Mouse (Mus musculus): ENCODE measurements around the gene Fat1.

The Fat1 gene

DNA sequence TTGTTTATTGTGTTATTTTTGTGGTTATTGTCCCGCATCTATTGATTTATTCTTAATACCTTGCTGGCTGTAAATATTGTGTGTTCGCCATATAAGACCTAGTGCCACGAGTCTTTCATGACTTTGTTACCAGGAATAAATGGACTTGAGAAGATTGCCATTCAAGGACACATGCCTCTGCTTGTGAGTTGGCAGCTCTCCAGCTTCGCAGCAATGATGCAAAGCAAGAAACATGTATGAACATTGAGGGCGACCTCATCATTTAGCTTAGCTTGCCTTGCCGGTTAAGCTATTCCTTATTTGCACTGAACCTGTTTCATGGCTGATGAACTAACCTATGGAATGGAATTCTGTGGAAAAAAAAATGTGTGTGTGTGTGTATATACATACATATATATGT, 26.2 kb downstream of the Fat1 start:
- no peak for DNase-seq (ENCODE audit: low read depth)

DNA sequence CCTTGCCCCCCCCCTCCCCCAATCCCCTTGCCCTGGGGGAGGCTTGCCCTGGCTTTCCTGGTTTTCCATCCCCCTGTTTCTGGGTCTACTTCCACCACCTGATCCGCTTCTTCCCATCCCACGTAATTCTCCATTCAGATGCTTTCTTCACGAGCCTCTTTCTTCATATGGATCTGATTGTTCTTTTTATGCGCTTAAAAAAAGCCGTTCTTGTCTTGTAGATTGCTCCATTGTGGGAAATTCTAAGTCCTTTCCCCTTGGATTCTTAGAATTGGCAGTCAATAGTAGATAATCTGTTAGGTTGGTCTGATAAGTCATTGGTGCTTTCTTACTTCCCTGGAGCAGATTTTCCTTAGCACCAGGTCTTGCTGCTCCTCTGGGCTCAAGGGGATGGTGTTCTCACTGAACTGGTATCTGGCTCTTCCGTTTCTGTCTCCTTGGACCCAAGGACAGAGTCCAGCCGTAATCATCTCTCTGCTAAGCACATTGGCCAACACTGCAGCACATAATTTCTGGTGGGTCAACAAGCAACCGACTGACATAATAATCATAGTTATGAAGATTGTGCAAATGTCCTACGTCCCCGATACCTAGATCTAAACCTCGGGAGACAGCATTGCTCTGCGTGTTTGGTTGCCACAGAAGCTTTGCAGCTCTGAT, 27.5 kb downstream of the Fat1 start:
- no peak for DNase-seq (ENCODE audit: low read depth)

DNA sequence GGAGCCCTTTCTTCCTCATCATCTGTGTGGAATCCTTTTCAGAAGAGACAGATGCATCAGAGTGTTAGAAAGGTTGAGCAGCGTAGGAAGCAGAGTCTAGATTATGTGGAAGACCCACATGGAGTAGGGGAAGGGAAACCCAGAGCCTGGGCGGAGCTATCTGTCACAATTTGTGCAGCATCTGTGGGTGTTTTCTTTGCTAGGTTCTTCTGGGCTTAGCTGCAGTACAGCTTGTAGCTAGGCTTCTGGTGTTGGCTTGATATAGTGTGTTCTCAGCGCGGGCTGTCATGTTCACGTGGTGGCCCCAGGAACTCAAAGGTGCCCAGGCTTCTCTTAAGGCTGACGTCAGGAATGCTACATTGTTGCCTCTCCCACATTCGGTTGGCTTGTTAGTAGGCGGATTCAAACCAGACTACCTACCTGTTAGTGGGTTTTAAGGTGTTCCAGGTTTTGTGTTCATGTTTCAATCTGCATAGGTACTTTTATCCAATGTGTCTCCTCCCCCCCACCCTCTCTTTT, 32.3 kb downstream of the Fat1 start:
- no peak for DNase-seq (ENCODE audit: low read depth)

DNA sequence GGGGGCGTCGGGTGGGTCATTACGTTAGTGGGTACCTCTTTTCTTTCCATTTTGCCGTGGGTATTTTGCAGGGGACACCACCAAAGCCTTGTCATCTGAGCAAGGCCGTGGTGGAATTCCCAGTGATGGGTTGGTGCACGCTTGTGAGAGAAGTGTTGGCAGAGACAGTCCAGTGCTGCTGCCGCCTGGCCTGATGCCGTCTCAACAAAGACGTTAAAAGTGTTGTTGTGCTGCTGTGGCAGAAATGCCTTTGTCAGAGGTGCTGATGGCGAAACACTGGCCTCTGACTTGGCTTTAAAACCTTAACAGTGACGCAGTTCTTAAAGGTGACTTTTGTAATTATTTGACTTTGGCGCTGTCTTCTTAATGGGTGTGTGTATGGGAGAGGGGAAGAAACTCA, 34.8 kb downstream of the Fat1 start:
- DNase-seq (ENCODE audit: low read depth): no peak

DNA sequence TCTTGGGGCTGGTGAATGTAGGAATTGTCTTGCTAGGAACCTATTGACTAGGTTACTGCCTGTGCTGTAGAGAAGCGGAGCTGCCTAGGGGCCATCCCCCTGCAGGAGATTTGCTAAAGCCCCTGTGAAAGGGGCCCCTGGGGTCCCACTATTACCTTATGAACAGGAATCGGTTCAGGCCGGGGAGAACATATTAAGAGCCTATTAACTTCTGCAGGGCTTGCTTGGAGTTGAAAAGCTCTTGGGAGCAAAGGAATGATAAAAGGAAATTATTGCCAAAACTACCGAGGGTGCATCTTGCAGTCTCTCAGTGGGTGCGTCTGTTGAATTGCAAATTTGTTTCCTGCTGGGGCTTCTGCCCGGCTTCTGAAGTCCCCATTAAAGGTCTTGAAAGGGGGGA, 36.1 kb downstream of the Fat1 start:
- no peak for DNase-seq (ENCODE audit: low read depth)

DNA sequence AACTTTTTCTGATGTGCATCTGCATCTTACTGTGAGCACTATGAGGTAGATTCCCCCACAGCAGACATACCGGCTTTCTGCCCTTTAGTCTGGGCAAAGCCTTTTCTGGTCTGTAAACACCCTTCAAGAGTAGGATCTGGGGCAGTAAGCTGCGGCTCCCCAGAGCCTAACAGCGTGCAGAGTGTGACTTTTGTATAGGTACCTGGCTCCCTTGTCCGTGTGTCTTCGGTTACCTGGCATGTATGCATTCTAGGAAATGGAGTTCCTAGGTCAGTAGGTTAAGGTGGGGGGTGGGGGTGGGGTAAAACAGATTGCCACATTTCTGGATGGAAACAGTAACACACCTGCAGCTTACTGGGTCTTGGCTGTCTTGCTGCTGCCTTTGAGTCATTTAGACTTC, 36.7 kb downstream of the Fat1 start:
- DNase-seq (ENCODE audit: low read depth): no peak

DNA sequence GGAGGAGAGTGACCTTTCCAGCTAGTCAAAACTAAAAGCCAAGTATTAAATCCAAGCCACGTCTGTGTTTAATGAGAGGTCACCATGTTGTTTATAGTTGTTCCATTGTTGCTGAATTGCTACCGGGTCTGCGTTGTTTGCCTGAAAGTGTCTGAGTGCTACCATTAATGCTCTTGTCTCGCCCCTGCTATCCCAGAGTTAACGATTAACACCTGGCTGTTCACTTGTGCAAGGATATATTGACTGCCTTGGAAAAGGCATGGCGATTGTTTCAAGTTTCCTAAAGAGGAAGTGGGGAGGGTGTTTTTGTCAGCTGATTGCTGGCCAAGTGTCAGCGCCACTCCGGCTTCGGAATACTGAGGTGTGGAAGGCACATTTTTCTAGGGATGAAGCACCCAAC, 39.9 kb downstream of the Fat1 start:
- no peak for DNase-seq (ENCODE audit: low read depth)

DNA sequence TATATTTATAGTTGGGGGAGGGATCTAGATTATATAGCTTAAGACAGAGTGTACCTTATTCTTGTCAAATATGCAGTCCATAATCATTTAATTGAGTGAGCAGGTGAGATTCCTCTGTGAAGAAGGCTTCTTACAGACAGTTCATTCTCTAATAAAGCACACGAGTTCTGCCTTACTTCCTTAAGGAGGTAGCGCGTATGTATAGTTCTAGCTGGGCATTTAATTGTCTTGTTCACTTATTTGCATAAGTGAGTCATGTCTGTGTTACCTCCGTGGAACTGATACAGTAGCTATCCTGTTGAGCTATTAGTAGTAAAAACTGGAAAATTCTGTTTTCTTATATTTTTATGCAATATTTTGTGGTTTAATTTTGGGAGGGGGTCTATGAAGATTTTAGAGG, 40.4 kb downstream of the Fat1 start:
- DNase-seq (ENCODE audit: low read depth): no peak

DNA sequence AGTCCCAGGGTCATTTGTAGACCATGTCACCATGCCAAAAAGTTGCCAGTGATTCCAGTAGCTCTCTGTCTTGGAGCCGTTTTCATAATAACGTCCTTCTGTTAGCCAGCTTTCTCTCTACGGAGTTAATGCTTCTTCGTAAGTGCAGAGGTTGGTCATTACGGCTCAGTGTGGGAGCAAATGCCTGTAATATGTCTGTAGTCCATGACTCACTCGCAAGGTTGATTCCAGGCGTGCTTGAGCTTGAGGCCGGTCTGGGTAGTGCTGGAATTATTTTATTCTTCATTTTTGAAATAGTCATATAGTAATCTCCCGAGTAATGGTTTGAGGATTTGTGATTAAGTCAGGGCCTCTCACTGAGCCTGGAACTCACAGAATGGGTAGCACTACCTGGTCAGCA, 43.4 kb downstream of the Fat1 start:
- DNase-seq (ENCODE audit: low read depth): no peak

DNA sequence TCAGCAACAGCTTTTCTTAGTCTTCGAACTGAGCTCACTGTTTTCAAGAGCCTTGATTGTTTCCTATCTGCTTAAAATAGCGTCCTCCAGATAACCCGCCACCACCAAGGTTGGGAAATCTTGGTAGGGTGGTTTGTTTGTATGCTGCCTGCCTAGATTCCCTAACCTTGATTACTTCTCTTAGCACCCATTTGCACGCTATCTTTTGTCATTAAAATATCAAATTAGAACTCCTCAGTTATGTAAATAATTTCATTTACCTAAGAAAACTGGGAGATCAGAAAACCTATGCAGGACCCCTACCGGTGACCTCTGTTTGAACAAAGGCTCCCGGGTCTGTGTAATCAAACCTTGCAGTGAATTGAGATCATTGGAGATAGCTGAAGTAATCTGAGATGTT, 44.0 kb downstream of the Fat1 start:
- no peak for DNase-seq (ENCODE audit: low read depth)

DNA sequence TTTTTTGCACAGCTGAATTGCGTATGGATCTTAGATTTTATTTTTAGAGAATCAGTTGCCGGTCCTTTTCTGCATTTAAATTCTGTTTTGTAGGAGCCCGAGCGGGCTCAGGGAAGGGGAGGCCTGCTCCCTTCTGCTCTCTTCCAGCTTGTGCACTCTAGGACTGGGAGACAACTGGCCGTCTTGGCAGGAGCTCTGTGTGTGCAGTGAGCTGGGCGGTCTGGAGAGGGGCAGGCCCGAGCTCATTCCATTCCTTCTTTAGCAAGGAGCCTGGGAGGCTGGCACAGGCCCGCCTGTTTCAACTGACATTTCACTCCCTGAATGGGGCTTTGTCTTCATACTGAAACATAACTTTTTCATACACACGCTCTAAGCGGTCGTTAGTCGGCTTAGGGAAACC, 44.8 kb downstream of the Fat1 start:
- DNase-seq (ENCODE audit: low read depth): no peak

DNA sequence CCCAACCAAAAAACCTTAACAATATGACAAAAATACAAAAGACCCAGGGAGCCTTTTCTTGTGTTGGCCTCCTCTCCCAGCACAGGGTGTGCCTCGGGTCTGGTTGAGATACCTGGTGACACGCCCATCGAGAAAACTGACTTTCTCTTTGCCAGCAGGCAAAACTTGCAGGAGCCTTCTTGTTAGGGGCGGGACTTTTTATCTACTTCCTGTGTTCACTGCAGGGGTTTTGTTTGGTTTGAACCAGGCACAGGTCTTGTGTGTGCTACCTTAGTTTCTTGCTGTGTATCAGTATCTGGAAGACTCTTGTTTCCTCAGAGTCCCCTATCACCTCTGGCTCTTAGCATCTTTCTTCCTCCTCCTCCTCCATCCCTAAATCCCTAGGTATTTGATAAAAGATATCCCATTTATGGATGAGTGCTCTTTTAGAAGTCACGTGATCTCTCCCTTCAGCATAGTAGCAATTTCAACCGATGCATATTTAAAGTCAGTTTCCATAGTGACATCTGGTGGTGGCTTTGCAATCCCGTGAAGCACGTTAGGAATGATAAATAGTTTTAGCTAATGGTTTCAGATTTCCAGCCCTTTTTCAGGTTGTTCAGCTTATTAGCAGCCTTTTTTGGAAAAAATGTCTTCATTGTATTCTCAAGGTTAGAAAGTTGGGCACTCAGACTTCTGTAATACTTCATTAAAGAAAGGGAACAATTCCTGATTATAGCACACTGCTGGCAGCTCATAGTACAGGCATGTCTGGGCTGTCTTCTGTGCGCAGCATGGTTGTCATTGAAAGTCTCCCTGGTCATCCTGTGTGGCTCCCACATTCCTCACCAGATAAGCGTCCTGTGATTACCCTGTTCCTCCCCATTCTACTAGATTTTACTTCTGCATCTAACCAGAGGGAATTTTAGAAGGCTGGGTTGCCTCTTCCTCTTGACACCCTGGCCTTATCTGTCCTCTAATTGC, 50.4 kb downstream of the Fat1 start:
- no peak for DNase-seq (ENCODE audit: low read depth)

DNA sequence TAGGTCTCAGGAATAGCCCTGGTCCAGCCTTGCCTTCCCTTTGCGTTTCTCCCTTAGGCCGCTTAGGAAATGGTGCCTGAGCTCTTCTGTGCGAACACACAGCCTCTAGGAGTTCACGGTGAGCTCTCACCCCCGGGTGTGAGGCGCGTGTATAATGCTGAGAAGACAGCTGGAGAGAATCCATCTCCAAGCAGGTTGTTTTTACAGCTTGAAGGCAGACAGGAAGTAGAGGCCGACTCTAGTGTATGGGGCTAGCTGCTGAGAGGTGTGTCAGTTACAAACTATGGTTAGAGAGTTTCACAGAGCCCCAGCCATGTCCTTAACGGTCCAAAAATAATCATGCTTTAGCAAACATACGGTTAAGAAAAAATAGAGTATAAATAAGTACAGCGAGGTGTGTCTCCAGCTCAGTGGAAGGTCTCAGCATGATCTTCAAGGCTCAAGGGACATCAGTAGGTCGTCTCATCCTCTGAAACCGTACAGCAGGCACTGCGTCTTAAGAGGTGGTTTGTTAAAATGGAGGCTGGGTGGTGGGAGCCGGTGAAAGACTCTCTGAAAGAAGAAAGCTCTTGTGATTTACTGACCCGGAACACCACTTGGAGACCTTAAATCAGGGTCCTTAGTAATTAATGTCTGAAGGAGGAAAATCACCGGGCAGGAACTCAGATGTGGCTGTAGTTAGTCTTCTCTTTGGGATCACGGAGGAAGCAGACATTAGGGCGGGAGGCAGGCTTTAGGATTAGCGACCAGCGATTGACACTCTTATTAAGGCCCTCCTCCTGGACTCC, 56.6 kb downstream of the Fat1 start:
- DNase-seq (ENCODE audit: low read depth): no peak

DNA sequence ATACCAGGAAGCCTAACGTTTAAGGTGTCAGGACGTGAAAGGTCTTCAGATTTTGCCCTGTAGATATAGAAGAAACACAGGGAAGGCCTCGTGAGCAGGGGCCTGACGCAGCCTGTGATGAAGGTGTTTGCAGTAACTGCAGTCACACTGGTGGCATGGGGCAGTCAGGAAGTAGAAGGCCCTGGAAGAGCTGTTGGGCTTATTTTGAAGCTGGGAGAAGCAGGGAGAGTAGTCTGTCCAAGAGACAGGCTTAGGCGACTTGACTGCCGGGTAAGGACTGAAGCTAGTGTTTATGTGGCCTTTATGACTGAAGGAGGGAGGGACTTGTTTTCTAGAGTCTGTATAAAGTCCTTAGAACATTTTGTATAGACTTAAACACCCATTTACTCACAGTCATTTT, 57.4 kb downstream of the Fat1 start:
- DNase-seq (ENCODE audit: low read depth): no peak

DNA sequence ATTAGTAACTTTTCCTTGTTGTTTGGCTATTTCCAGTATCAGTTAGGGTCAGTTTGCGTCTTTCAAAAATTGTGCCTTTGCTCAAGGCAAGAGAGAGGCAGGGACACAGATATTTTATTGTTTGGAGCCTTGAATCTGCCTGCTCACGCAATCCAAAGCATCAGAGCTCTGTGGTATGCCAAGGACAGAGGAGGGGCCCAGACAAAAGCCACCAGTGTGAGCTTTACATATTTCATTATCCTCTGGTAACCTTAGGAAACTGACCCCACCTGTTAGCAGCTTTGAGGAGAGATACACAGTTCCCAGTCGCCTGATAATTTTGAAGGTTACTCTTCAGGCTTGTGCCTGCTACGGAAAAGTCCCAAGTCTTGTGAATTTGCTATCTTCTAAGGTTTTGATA, 58.1 kb downstream of the Fat1 start:
- DNase-seq (ENCODE audit: low read depth): no peak

DNA sequence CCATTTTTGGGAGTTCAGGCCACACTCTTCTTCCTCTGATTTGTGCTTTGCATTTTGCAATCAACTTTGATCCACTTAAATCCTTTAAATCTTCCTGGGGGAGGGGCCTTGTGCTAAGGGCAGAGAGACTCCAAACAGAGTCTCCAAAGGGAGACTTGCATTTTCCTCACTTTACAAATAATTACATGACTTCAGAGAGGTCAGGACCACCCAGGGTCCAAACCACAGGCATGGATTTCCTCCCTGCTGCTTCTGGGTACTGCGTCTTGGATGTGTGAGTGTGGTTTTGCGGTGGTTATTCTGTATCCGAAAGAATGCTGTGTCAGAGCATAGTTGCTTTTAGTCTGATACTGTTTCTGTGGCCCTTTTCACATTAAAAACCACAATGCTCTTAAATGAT, 61.2 kb downstream of the Fat1 start:
- DNase-seq (ENCODE audit: low read depth): no peak

DNA sequence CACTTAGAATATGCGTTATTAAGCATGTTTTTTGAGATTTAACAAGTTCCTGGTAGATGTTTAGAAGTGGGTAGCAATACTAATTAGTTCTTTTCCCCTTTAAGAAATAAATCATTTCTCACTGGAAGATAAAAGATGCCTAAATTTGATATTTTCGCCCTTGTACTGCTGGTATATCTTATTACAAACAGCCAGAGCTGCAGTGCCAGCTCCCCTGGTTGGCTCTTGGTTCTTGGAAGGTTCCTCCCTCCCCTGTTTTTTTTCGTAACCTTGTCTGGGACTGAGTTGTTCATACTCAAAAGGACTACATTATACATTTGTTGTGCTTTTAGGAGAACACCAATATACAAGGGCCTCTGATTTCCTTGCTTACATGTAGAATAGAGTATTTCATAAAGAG, 62.1 kb downstream of the Fat1 start:
- DNase-seq (ENCODE audit: low read depth): no peak

DNA sequence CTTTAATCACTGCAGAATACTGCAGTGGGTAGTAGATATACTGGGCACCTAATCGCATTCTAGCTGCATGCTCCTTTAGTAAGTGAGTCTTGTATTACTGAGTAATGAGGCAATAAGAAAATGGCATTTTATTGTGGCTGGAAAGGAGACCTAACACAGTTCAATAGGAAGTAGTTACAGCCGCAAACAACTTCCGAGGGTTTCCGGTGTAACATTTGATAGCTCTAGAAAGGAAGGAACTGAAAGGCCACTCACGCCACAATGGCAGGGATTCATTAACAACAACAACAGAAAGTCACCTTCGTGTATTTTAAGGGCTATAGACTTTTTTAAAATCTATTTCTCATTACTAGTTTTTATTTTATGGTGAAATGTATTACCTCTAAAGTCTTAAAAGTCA, 62.6 kb downstream of the Fat1 start:
- DNase-seq (ENCODE audit: low read depth): no peak

DNA sequence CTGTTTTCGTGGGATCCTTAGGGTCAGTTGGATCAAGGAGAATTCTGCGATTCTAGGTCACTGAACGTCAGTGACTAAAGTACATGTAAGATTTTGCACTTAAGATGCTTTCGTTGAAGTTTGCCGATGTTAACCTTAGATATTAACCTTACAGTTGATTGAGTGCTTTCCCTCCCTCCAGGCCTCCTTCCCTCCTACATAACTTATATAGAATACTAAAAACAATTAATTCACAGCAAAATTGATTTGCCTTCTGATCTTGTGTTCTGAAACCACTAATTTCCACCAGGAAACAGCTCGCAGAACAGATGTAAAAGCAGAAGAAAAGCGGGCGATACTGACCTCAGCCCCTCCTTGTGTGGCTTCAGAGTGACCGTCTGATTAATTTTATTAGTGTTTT, 63.0 kb downstream of the Fat1 start:
- DNase-seq (ENCODE audit: low read depth): no peak

DNA sequence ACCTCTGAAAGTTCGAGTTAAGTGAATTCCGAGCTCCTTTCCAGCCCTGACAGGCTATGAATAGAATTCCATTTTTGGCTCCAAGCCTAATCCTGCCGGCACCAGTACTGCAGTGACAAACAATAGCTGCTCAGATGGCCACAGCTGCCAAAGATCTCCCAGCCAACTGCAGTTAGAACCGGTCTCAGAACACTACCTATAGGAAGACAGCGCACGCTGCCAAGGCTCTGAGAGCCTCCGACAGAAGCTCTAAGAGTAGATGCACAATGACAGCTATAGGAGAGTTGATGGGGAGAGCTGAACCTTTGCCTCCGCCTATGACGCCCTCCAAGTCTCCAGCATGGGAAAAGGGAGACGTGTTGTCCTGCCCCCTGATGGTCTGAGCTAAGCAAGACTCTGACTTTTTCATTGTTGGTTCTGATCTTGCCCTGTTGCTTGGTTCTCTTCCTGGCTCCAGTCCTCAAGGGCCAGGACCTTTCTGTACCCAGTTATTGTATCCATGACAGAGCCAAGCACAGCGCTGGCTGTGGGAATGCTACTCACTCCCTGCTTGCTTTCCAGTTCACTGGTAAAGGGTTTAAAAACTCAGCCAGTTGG, 63.5 kb downstream of the Fat1 start:
- no peak for DNase-seq (ENCODE audit: low read depth)

DNA sequence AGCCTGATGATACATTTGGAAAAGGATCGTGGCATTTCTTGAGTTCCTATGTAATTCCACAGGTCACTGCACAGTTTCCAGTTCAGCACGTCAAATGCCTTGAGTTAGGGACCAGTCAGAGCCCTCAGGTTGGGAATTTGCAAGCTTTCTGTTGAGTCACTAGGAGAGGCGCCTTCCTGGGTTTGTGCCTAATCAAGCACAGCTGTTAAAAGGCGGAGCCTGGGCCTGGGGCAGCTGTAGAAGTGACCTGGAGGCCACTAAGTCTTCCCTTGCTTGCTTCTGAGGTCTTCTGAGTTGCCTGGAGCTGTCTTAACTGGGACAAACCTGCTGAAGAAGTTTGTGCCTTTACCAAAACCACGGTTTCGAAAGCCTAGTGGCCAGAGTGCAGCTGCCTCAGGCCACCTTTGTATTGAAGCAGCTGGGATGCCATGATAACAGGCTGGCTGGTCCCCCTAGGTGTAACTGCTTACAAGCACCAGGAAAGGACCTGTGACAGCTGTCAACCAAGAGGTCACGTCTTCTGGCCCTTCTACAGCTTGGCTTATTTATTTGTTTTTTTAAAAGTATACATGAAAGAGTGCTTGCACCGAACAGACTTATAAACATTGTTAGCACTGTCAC, 66.4 kb downstream of the Fat1 start:
- DNase-seq (ENCODE audit: low read depth): no peak

DNA sequence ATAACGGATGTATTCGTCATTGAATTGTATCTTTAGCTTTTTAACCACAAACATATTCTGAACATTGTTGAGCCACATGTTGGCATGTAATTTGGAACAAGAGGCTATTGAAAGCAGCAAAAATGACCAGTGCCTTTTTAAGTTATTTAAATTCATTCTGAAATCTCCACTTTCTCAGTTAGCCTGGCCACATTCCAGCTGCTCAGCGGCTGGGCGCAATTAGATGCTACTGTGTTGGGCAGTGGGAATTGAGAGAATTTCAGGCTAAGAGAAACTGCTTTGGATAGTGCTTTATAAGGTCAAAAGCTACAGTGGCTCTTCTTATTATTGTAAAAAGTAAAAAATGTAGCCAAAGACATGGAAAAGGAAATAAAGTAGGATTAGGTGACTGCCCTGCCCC, 67.4 kb downstream of the Fat1 start:
- no peak for DNase-seq (ENCODE audit: low read depth)
